Mouse (Mus musculus): Measurements from ENCODE around the gene Nt5c2. TPM values are rescaled to one million over a fixed set of nuclear protein-coding genes. Genes with fewer than 3 reads are reported as not detected.
A peak's percentile ranks its signal among the peaks of the same experiment; 100 is the strongest.

The Nt5c2 gene
- polyA plus RNA-seq, 1 experiment from 2014 or later = 23.0 TPM

DNA sequence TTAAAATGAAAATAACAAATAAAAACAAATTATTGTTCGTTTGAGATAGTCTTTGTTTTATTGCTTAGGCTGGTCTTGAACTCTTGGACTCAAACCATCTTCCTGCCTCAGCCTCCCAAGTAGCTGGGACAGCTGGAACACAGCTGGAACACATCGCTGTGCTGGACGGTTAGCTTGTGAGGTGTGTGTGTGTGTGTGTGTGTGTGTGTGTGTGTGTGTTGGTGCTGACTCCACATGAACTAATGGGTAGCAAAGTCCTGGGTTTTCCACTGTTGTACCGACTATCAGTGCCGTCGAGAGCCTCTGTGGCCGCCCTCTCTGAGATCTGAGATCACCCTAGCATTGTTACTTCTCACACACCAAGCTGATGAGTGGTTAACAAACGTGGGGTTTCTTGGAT lies 39.0 kb downstream of the Nt5c2 start:
- H3K27ac ChIP-seq (ENCODE audit: low read depth, low read length) = no peak overlapping the region
- H3K9ac ChIP-seq (ENCODE audit: low read depth, low read length) = no peak overlapping the region
- H3K4me3 ChIP-seq (ENCODE audit: low read depth, low read length) = no peak overlapping the region
- no peaks in the 10 kb centered on the region for H3K27me3 ChIP-seq (replicated peaks; ENCODE audit: control insufficient read depth, insufficient read depth, low read length)
- H3K9me3 ChIP-seq (ENCODE audit: control insufficient read depth) = no peaks in the 10 kb centered on the region
- 77% methylated on average over 8 of the region's 8 CpGs for WGBS
- H3K4me1 ChIP-seq (replicated peaks; ENCODE audit: control insufficient read depth, insufficient read depth, low read length) = no peaks in the 10 kb centered on the region
- no peak overlapping the region for H3K4me2 ChIP-seq (replicated peaks; ENCODE audit: low read depth)
- no peak for ATAC-seq
- no peak for TF ChIP-seq CTCF (IDR thresholded peaks at IDR 0.05; ENCODE audit: low read depth)
- no peaks in the 10 kb centered on the region for H3K36me3 ChIP-seq (ENCODE audit: control insufficient read depth, insufficient read depth)

DNA sequence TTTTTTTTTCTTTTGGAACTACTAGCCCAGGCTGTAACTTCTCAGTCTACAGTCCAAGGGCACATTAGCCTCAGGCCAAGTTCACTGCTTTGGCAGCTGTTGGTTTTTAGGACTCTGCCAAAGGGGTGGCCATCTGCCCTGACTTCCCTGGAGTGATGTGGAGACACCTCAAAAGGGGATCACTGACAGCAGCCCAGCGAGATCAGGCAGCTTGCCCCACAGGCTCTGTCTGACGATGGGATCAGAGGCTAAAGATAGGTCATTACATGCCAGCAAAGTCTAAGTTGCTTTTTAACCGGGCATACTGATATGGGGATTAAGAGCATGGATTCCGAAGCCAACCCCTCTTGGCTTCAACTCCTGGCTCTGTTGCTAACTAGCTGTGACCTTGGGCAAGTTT lies 39.4 kb downstream of the Nt5c2 start:
- Histone ChIP-seq H3K4me3 (ENCODE audit: low read depth, low read length) (no peak overlapping the region), H3K36me3 (ENCODE audit: control insufficient read depth, insufficient read depth) (no peaks in the 10 kb centered on the region), H3K27me3 (replicated peaks; ENCODE audit: control insufficient read depth, insufficient read depth, low read length) (no peaks in the 10 kb centered on the region), H3K27ac (ENCODE audit: low read depth, low read length) (no peak overlapping the region), H3K9ac (ENCODE audit: low read depth, low read length) (no peak overlapping the region), H3K9me3 (ENCODE audit: control insufficient read depth) (no peaks in the 10 kb centered on the region), H3K4me1 (replicated peaks; ENCODE audit: control insufficient read depth, insufficient read depth, low read length) (no peaks in the 10 kb centered on the region), H3K4me2 (replicated peaks; ENCODE audit: low read depth) (no peak overlapping the region)
- no peak for TF ChIP-seq CTCF (IDR thresholded peaks at IDR 0.05; ENCODE audit: low read depth)
- ATAC-seq = no peak
- 49% methylated on average over 4 of the region's 4 CpGs for WGBS

DNA sequence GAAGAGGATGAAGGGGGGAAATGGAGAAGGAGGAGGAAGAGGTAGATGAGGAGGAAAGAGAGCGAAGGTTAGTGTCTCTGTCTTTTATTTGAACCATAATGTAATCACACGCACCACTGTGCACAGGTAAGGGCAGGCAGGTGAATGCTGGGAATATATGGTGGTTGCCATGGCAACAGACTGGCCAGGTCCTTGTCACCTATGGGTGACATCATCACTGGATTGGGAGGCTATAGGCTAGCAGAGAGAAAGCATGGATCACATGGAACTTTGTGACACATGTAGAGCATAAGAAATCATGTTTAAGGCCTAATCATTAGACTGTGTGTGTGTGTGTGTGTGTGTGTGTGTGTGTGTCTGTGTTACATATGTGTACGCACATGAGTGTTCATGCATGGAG lies 42.8 kb downstream of the Nt5c2 start:
- Histone ChIP-seq H3K4me1 (replicated peaks; ENCODE audit: control insufficient read depth, insufficient read depth, low read length) (no peaks in the 10 kb centered on the region; the same call in 1 of the 2 replicates), H3K4me2 (replicated peaks; ENCODE audit: low read depth) (no peak overlapping the region), H3K4me3 (ENCODE audit: low read depth, low read length) (no peak overlapping the region), H3K36me3 (ENCODE audit: control insufficient read depth, insufficient read depth) (no peaks in the 10 kb centered on the region), H3K27ac (ENCODE audit: low read depth, low read length) (no peak overlapping the region), H3K9ac (ENCODE audit: low read depth, low read length) (no peak overlapping the region), H3K27me3 (replicated peaks; ENCODE audit: control insufficient read depth, insufficient read depth, low read length) (no peaks in the 10 kb centered on the region), H3K9me3 (ENCODE audit: control insufficient read depth) (no peaks in the 10 kb centered on the region)
- 86% methylated on average over 3 of the region's 3 CpGs for whole genome bisulfite sequencing
- ATAC-seq = no peak
- no peak for TF ChIP-seq CTCF (IDR thresholded peaks at IDR 0.05; ENCODE audit: low read depth)

DNA sequence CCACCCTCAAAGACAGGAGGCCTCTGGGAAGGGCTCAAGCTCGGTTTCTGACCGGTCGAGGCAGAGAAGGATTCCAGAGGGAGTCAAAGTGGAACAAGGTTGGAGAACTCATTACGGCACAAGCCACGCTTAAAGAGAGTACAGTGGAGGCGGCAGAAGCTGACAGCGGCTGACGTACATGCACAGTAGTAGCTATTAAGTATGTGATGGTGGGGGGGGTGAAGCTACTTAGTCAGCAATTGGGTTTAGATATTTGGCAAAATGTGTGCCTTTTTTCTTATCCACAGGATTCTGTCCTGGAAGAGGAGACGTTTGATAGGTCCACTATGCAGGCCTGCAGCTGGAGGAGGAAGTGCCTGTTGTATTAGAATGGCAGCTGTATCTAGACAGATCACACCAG lies 43.2 kb downstream of the Nt5c2 start:
- no peak for TF ChIP-seq CTCF (IDR thresholded peaks at IDR 0.05; ENCODE audit: low read depth)
- Histone ChIP-seq H3K9me3 (ENCODE audit: control insufficient read depth) (no peaks in the 10 kb centered on the region), H3K27me3 (replicated peaks; ENCODE audit: control insufficient read depth, insufficient read depth, low read length) (no peaks in the 10 kb centered on the region), H3K9ac (ENCODE audit: low read depth, low read length) (no peak overlapping the region), H3K4me3 (ENCODE audit: low read depth, low read length) (no peak overlapping the region), H3K36me3 (ENCODE audit: control insufficient read depth, insufficient read depth) (no peaks in the 10 kb centered on the region), H3K27ac (ENCODE audit: low read depth, low read length) (no peak overlapping the region), H3K4me1 (replicated peaks; ENCODE audit: control insufficient read depth, insufficient read depth, low read length) (no peaks in the 10 kb centered on the region; the same call in 1 of the 2 replicates), H3K4me2 (replicated peaks; ENCODE audit: low read depth) (no peak overlapping the region)
- no peak for ATAC-seq
- WGBS = 72% methylated on average over 9 of the region's 9 CpGs

DNA sequence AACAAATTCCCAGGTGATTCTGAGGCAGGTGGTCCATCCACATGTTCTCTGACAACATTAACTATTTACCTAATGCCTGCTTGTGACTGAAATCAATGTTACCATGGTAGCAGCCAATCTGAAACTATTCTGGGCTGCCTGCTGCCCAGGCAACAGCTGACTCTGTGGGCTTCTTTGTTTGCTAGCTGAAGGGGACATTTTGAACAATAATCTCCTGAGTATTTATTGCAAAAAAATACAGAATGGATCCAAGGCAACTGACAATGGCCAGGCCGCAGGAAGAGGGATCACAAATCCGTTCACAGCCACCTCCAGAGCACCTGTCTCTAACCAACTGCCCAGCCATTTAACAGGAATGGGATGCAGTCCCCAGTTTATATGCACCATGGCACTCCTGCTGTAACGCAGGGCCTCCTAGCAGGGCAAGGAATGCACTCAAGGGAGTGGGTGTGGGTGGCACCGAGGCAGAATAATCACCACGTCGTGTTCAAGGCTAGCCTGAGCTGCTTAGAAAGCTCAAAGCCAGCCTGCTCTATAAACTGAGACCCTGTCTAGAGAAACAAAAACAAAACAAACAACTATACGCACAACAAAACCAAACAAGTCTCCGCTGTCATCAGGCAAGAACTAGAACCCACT lies 43.8 kb downstream of the Nt5c2 start:
- no peak for ATAC-seq
- no peak for TF ChIP-seq CTCF (IDR thresholded peaks at IDR 0.05; ENCODE audit: low read depth)

DNA sequence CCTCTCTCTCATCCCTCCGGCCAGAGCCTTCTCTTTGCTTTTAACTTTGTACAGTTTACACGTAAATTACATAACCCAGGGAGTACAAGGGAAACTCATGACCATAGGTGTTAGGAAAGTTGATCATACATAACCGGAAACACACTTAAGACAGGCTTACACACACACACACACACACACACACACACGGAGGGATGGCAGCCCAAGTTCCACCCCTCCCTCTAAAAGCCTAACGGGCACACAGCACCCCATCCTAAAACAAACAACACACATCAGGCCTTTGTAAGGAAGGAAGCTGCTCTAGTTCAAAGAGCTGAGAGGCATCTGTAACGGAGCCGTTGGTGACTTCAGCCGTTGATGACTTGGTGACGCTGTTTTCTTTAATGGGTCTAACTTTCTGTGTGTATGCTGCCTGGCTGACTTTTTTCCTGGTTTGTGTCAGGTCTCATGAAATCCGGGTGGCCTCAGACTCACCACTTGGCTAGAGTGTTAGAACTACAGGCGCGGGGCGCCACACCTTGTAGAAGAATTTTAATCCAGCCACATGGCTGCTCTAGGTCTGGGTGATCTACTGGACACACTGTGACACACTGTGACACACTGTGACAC lies 44.7 kb downstream of the Nt5c2 start:
- Histone ChIP-seq H3K27ac (ENCODE audit: low read depth, low read length) (no peak overlapping the region), H3K4me2 (replicated peaks; ENCODE audit: low read depth) (0 out of 2 replicates have a peak overlapping the region, but pooled peaks have one; percentile 21), H3K4me3 (ENCODE audit: low read depth, low read length) (no peak overlapping the region), H3K9me3 (ENCODE audit: control insufficient read depth) (no peaks in the 10 kb centered on the region), H3K36me3 (ENCODE audit: control insufficient read depth, insufficient read depth) (no peaks in the 10 kb centered on the region), H3K4me1 (replicated peaks; ENCODE audit: control insufficient read depth, insufficient read depth, low read length) (no peaks in the 10 kb centered on the region; the same call in 1 of the 2 replicates), H3K9ac (ENCODE audit: low read depth, low read length) (no peak overlapping the region), H3K27me3 (replicated peaks; ENCODE audit: control insufficient read depth, insufficient read depth, low read length) (no peaks in the 10 kb centered on the region)
- 34% methylated on average over 13 of the region's 13 CpGs for WGBS
- peak; percentile 74 for ATAC-seq
- no peak for TF ChIP-seq CTCF (IDR thresholded peaks at IDR 0.05; ENCODE audit: low read depth)

More for the DNA sequence above, 43.8 kb downstream of the Nt5c2 start:
- Histone ChIP-seq H3K36me3 (ENCODE audit: control insufficient read depth, insufficient read depth) (no peaks in the 10 kb centered on the region), H3K4me1 (replicated peaks; ENCODE audit: control insufficient read depth, insufficient read depth, low read length) (no peaks in the 10 kb centered on the region; the same call in 1 of the 2 replicates), H3K27me3 (replicated peaks; ENCODE audit: control insufficient read depth, insufficient read depth, low read length) (no peaks in the 10 kb centered on the region), H3K4me3 (ENCODE audit: low read depth, low read length) (no peak overlapping the region), H3K4me2 (replicated peaks; ENCODE audit: low read depth) (no peak overlapping the region), H3K9me3 (ENCODE audit: control insufficient read depth) (no peaks in the 10 kb centered on the region), H3K9ac (ENCODE audit: low read depth, low read length) (no peak overlapping the region), H3K27ac (ENCODE audit: low read depth, low read length) (no peak overlapping the region)
- WGBS = 58% methylated on average over 8 of the region's 8 CpGs

All from intestine, postnatal 0 days (tissue).